Mouse (Mus musculus) liver, embryonic 16.5 days (tissue): ENCODE measurements around the gene Phlpp1. TPM values are rescaled to one million over a fixed set of nuclear protein-coding genes. Genes with fewer than 3 reads are reported as not detected.

ENCODE experiments used
- ATAC-seq: fragments of 200-750 bp; cut with Nextera tagmentation; 2 replicates; pipeline ENCODE4 v1.8.0; 2017; ENCODE audit warnings: low read depth, mild to moderate bottlenecking, moderate number of reproducible peaks, moderate library complexity
- H3K27ac ChIP-seq: fragments of 300-500 bp; sonication (generic); 2 replicates; pipeline ENCODE4 v1.5.1; 2014; ENCODE audit warnings: mild to moderate bottlenecking, low read length
- H3K27me3 ChIP-seq: fragments of 300-500 bp; sonication (generic); 2 replicates; pipeline ENCODE4 v1.6.1; 2014; ENCODE audit warnings: low read depth, low read length, mixed read lengths; ENCODE audit not compliant: control insufficient read depth, insufficient read depth
- H3K36me3 ChIP-seq: fragments of 300-500 bp; sonication (generic); 2 replicates; pipeline ENCODE4 v1.6.1; 2014; ENCODE audit warnings: mild to moderate bottlenecking; ENCODE audit not compliant: control insufficient read depth, insufficient read depth
- H3K4me1 ChIP-seq: fragments of 300-500 bp; sonication (generic); 2 replicates; pipeline ENCODE4 v1.6.1; 2014; ENCODE audit warnings: low read depth, low read length, mixed read lengths; ENCODE audit not compliant: control insufficient read depth
- H3K4me2 ChIP-seq: fragments of 300-500 bp; sonication (generic); 2 replicates; pipeline ENCODE4 v1.6.1; 2014; ENCODE audit warnings: low read depth, low read length, mixed read lengths
- H3K4me3 ChIP-seq: fragments of 300-500 bp; sonication (generic); 2 replicates; pipeline ENCODE4 v1.5.1; 2014; ENCODE audit warnings: low read depth, mild to moderate bottlenecking, low read length
- H3K9ac ChIP-seq: fragments of 300-500 bp; sonication (generic); 2 replicates; pipeline ENCODE4 v1.6.1; 2014; ENCODE audit warnings: low read depth, low read length
- H3K9me3 ChIP-seq: fragments of 300-500 bp; sonication (generic); replicated peaks from 2 replicates; pipeline ENCODE4 v1.6.1; 2016; ENCODE audit warnings: low read length; ENCODE audit not compliant: control insufficient read depth
- WGBS: fragments of 180-500 bp; shearing (Covaris S2); extraction: QIAGEN DNeasy Blood & Tissue Kit; methylation state at CpG from one replicate; pipeline ENCODE4 v1.1.7; 2014; ENCODE audit not compliant: insufficient replicate concordance; 5-methylcytosine and 5-hydroxymethylcytosine counted together
- polyA plus RNA-seq: library from polyadenylated mRNA; unstranded; fragments of >200 nt; fragmentation: Nextera tagmentation; extraction: Ambion mirVana; gene quantifications from 2 replicates; pipeline ENCODE4 v1.2.1, GENCODE M21; 2015

Phlpp1 gene
- polyA plus RNA-seq, 1 experiment from 2014 or later, result 0.94 TPM

DNA sequence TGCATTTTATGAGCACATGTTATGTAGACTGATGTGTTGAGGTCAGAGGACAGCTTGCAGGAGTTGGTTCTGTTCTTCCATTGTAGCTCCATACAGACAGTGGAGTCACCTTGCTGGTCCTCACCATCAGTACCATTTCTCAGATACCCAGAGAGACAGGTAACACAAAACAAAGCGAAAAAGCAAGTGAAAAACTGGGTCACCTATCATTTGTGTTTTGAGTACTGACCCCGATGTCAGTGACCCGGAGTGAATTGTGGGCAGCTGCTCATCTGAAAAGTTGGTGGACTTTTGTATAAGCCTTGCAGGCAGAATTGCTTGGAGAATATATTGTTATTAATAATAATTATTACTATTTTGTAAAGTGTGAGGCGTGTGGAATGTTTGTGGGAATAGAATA is 27.6 kb downstream of the Phlpp1 start:
- Histone ChIP-seq H3K36me3 (no peaks in the 10 kb centered on the region), H3K4me2 (no peak overlapping the region), H3K27ac (no peak overlapping the region), H3K9me3 (no peaks in the 10 kb centered on the region), H3K4me3 (no peak overlapping the region), H3K27me3 (no peaks in the 10 kb centered on the region), H3K4me1 (no peaks in the 10 kb centered on the region; the same call in 1 of the 2 replicates), H3K9ac (no peak overlapping the region)
- ATAC-seq, result no peak
- WGBS, result 75% methylated on average over 4 of the region's 4 CpGs

DNA sequence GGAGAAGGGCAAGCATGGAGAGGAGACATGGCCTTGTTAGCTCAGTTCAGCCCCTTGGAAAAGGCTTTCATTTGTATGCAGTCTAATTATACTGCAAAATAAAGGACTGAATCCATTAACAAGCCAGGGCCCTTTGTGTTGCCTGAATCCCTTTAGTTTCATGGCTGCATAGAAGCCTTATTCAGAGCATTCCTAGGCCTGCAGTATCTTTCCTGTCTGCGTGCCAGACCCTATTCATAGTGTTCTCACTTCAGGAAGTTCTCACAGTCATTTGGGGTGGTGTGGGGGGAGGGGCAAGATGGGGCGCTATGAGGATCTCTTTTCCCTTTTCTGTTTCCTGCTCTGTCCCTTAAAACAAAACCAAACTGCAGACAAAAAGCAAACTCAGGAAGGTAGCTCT is 28.1 kb downstream of the Phlpp1 start:
- no peak overlapping the region for H3K4me3 ChIP-seq
- H3K27ac ChIP-seq, result no peak overlapping the region
- peaks cover 3% of the 10 kb centered on the region; the same call in 1 of the 2 replicates for H3K4me1 ChIP-seq
- no peaks in the 10 kb centered on the region for H3K27me3 ChIP-seq
- ATAC-seq, result peak; percentile 41; the same call in 1 of the 2 replicates
- H3K9ac ChIP-seq, result no peak overlapping the region
- no peaks in the 10 kb centered on the region for H3K9me3 ChIP-seq
- no peak overlapping the region for H3K4me2 ChIP-seq
- 10% methylated on average over 2 of the region's 2 CpGs for WGBS
- H3K36me3 ChIP-seq, result no peaks in the 10 kb centered on the region

DNA sequence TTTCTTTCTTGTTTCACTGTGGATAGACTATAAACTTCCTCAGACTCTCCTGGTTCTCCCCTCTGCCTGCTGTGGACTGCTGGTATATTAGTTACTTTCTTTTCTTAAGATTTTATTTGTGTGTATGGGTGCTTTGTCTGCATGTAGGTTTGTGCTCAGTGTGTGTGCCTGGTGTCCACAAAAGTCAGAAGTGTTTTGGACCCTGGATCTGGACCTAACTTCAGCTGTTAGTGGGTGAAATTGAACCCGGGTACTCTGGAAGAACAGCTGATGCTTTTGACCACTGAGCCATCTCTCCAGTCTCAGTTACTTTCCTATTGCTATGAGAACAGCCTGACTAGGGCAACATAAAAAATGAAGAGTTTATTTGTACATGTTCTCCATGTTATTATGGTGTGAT is 29.5 kb downstream of the Phlpp1 start:
- no peaks in the 10 kb centered on the region for H3K36me3 ChIP-seq
- ATAC-seq, result no peak
- 57% methylated on average over 1 of the region's 1 CpGs for WGBS
- H3K9me3 ChIP-seq, result no peaks in the 10 kb centered on the region
- H3K4me2 ChIP-seq, result no peak overlapping the region
- no peak overlapping the region for H3K9ac ChIP-seq
- H3K4me1 ChIP-seq, result peaks cover 3% of the 10 kb centered on the region; the same call in 1 of the 2 replicates
- no peak overlapping the region for H3K4me3 ChIP-seq
- H3K27ac ChIP-seq, result no peak overlapping the region
- no peaks in the 10 kb centered on the region for H3K27me3 ChIP-seq

DNA sequence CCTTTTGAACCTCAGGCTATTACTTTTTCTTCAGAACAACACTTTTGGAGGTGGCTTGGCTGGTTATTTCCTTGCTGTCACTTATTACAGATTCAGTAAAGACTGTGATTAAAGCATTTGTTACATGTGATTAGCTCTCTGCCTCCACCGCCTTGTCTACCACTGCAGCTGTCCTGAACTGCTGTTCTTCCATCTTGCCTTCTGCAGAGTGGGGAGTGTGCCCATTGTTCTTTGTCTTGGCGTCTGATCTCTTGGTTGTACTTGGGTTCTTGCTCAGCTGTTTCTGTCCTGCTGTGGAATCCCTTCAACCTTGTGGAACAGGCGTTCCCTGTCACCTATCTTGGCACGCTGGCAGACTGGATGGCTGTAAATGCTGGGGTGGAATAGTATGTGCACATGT is 30.4 kb downstream of the Phlpp1 start:
- Histone ChIP-seq H3K27me3 (no peaks in the 10 kb centered on the region), H3K36me3 (no peaks in the 10 kb centered on the region), H3K4me3 (no peak overlapping the region), H3K9me3 (no peaks in the 10 kb centered on the region), H3K4me1 (peaks cover 3% of the 10 kb centered on the region; the same call in 1 of the 2 replicates), H3K4me2 (no peak overlapping the region), H3K27ac (no peak overlapping the region), H3K9ac (no peak overlapping the region)
- 70% methylated on average over 4 of the region's 4 CpGs for WGBS
- no peak for ATAC-seq

DNA sequence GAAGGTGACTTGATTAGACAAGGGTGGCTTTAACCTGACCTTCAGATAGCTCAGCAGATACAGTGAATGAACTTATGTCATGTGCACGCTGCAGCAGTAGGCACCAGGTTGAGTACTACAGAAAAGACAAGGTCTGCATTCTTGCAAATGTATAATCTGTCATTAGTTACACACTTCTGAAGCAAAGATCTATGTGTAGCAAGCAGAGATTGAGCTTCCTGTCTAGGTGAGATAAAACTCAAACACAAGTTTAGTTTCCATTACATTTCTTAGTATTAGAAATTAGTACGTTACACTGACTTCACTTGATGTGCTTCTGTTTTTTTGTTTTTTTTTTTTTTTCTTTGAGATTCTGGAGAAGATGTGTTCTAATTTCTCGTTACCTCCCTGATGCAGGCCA is 32.4 kb downstream of the Phlpp1 start:
- no peak for ATAC-seq
- 53% methylated on average over 3 of the region's 3 CpGs for WGBS
- no peak overlapping the region for H3K4me3 ChIP-seq

DNA sequence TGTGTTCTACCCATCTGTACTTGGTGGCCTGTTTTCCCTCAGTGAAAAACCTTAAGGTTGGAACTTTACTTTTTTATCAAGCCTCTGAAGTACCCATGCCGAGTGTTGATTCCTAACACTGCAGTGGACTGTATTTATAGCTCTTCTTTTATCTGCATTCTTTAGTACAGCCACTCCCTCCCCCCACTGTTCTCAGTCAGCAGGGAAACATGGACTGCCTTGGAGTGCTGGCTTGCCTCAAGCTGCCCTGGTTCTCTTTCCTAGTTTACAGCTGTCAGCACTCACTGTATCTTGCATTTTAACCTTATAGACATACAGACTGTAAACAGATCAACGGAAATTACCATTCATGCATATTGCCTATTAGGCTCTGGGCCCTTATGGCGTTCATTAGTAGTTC is 32.8 kb downstream of the Phlpp1 start:
- peaks cover 3% of the 10 kb centered on the region; the same call in 1 of the 2 replicates for H3K4me1 ChIP-seq
- no peak overlapping the region for H3K27ac ChIP-seq
- no peaks in the 10 kb centered on the region for H3K36me3 ChIP-seq
- no peak overlapping the region for H3K4me3 ChIP-seq
- H3K9ac ChIP-seq, result no peak overlapping the region
- no peaks in the 10 kb centered on the region for H3K27me3 ChIP-seq
- WGBS, result 53% methylated on average over 3 of the region's 3 CpGs
- H3K9me3 ChIP-seq, result no peaks in the 10 kb centered on the region
- no peak overlapping the region for H3K4me2 ChIP-seq
- no peak for ATAC-seq

More for the DNA sequence above, 32.4 kb downstream of the Phlpp1 start:
- Histone ChIP-seq H3K36me3 (no peaks in the 10 kb centered on the region), H3K4me2 (no peak overlapping the region), H3K27me3 (no peaks in the 10 kb centered on the region), H3K27ac (no peak overlapping the region), H3K9me3 (no peaks in the 10 kb centered on the region), H3K4me1 (peaks cover 3% of the 10 kb centered on the region; the same call in 1 of the 2 replicates), H3K9ac (no peak overlapping the region)

DNA sequence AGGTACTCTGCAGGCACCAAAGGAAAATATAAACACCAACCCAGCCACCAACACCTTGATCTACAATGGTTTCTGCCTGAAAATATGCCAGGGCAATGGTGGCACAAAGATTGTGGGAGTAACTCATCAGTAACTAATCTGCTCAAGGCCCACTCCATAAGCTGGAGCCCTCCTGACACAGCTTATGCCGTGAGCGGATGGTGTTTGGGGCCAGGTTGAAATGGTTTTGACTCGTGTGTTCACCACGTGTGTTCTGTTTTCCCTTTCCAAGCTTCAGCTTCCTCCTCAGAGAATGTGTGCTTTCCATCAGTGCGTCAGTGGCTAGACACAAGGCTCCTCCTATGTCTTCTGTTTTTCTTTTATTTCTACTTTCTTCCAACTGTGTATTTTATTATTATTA is 37.0 kb downstream of the Phlpp1 start:
- ATAC-seq, result no peak
- Histone ChIP-seq H3K4me1 (peaks cover 3% of the 10 kb centered on the region; the same call in 1 of the 2 replicates), H3K36me3 (no peaks in the 10 kb centered on the region), H3K27ac (no peak overlapping the region), H3K4me3 (no peak overlapping the region), H3K4me2 (no peak overlapping the region), H3K9me3 (no peaks in the 10 kb centered on the region), H3K9ac (no peak overlapping the region), H3K27me3 (no peaks in the 10 kb centered on the region)
- WGBS, result 60% methylated on average over 5 of the region's 5 CpGs

DNA sequence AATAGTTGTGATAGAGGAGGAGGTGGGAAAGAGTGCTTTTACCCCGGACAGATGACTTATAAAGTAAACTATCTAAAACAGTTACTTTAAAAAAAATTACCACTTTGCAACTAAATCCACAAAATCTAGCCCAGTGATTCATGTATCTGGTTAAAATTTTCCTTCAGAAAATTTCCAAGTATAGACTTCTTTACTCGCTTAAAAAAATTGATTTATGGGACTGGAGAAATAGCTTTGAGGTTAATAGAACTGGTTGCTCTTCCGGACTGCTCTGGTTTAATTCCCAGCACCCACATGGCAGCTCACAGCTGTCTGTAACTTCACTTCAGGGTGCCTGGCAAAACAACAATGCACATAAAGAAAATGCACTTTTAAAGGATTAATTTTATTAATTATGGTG is 38.9 kb downstream of the Phlpp1 start:
- H3K36me3 ChIP-seq, result no peaks in the 10 kb centered on the region
- no peaks in the 10 kb centered on the region for H3K27me3 ChIP-seq
- 71% methylated on average over 3 of the region's 3 CpGs for WGBS
- H3K27ac ChIP-seq, result no peak overlapping the region
- H3K4me2 ChIP-seq, result no peak overlapping the region
- ATAC-seq, result no peak
- no peaks in the 10 kb centered on the region for H3K9me3 ChIP-seq
- no peak overlapping the region for H3K9ac ChIP-seq
- H3K4me1 ChIP-seq, result no peaks in the 10 kb centered on the region
- no peak overlapping the region for H3K4me3 ChIP-seq

DNA sequence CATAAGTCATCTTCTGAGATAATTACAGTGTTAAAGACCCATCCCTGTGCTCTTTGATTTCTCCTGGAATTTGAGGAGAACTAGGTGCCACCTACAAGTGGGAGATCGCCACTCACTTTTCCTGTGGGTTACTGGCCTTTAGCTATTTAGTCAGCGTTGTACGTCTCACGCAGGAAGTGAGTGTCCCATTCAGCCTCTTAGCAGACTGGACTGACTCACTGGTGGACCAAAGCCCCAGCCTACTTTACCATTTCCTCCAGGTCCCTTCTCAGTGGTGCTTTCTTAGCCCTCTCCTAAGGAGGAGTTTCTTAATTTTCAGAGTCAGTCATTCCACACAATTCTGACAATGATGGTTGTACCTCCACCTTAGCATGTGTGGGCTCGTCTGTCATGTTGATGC is 39.6 kb downstream of the Phlpp1 start:
- H3K4me2 ChIP-seq, result no peak overlapping the region
- 65% methylated on average over 5 of the region's 5 CpGs for WGBS
- no peaks in the 10 kb centered on the region for H3K27me3 ChIP-seq
- H3K36me3 ChIP-seq, result no peaks in the 10 kb centered on the region
- H3K4me1 ChIP-seq, result no peaks in the 10 kb centered on the region
- ATAC-seq, result no peak
- no peak overlapping the region for H3K4me3 ChIP-seq
- H3K9me3 ChIP-seq, result no peaks in the 10 kb centered on the region
- no peak overlapping the region for H3K27ac ChIP-seq
- H3K9ac ChIP-seq, result no peak overlapping the region
